Mouse (Mus musculus) lung, embryonic 14.5 days (tissue): ENCODE measurements around the gene Sos1. TPM values are rescaled to one million over a fixed set of nuclear protein-coding genes. Genes with fewer than 3 reads are reported as not detected.

Source experiments
- ATAC-seq: fragments of 200-750 bp; cut with Nextera tagmentation; 2 replicates; pipeline ENCODE4 v1.8.0; 2017; ENCODE audit warnings: mild to moderate bottlenecking, moderate TSS enrichment, moderate library complexity; ENCODE audit not compliant: insufficient read depth
- DNase-seq: peaks from one replicate; pipeline ENCODE4 v3.0.0-alpha.2; 2015
- H3K27ac ChIP-seq: fragments of 300-500 bp; sonication (generic); 2 replicates; pipeline ENCODE4 v1.5.1; 2014; ENCODE audit warnings: low read depth, mild to moderate bottlenecking, moderate library complexity
- H3K27me3 ChIP-seq: fragments of 300-500 bp; sonication (generic); 2 replicates; pipeline ENCODE4 v1.6.1; 2014; ENCODE audit warnings: low read length, control low read depth; ENCODE audit not compliant: insufficient read depth
- H3K36me3 ChIP-seq: fragments of 300-500 bp; sonication (generic); 2 replicates; pipeline ENCODE4 v1.6.1; 2014; ENCODE audit warnings: control low read depth; ENCODE audit not compliant: insufficient read depth
- H3K4me1 ChIP-seq: fragments of 300-500 bp; sonication (generic); 2 replicates; pipeline ENCODE4 v1.6.1; 2014; ENCODE audit warnings: antibody characterized with exemption, control low read depth; ENCODE audit not compliant: insufficient read depth
- H3K4me2 ChIP-seq: fragments of 300-500 bp; sonication (generic); 2 replicates; pipeline ENCODE4 v1.6.1; 2014; ENCODE audit warnings: mild to moderate bottlenecking
- H3K4me3 ChIP-seq: fragments of 300-500 bp; sonication (generic); 2 replicates; pipeline ENCODE4 v1.5.1; 2014; ENCODE audit warnings: low read depth, low read length
- H3K9ac ChIP-seq: fragments of 300-500 bp; sonication (generic); 2 replicates; pipeline ENCODE4 v1.6.1; 2014
- H3K9me3 ChIP-seq: fragments of 300-500 bp; sonication (generic); 2 replicates; pipeline ENCODE4 v1.6.1; 2016; ENCODE audit warnings: low read depth, low read length, control low read depth
- CTCF ChIP-seq: IDR thresholded peaks from 2 replicates; pipeline ENCODE4 v1.5.1; 2016; ENCODE audit warnings: antibody characterized with exemption, low read depth
- WGBS: fragments of 180-500 bp; shearing (Covaris S2); extraction: QIAGEN DNeasy Blood & Tissue Kit; methylation state at CpG from one replicate; pipeline ENCODE4 v1.1.7; 2014; 5-methylcytosine and 5-hydroxymethylcytosine counted together
- polyA plus RNA-seq: library from polyadenylated mRNA; unstranded; fragments of >200 nt; fragmentation: Nextera tagmentation; extraction: Ambion mirVana; gene quantifications from 2 replicates; pipeline ENCODE4 v1.2.1, GENCODE M21; 2014

Gene Sos1
- polyA plus RNA-seq, 1 experiment from 2014 or later: 8.5 TPM

- Histone ChIP-seq H3K9ac (no peak overlapping the region), H3K4me3 (no peak overlapping the region), H3K36me3 (peaks cover 18% of the 10 kb centered on the region), H3K4me1 (no peaks in the 10 kb centered on the region), H3K9me3 (no peaks in the 10 kb centered on the region), H3K27me3 (no peaks in the 10 kb centered on the region), H3K4me2 (no peak overlapping the region), H3K27ac (no peak overlapping the region)
- no peak for TF ChIP-seq CTCF
- DNase-seq (peak; percentile 11), ATAC-seq (no peak)
- WGBS: 64% methylated on average over 5 of the region's 5 CpGs
These were observed 53.4 kb downstream of the Sos1 start for GRCm38 (mm10) chr17:80426901-80427300.

DNA sequence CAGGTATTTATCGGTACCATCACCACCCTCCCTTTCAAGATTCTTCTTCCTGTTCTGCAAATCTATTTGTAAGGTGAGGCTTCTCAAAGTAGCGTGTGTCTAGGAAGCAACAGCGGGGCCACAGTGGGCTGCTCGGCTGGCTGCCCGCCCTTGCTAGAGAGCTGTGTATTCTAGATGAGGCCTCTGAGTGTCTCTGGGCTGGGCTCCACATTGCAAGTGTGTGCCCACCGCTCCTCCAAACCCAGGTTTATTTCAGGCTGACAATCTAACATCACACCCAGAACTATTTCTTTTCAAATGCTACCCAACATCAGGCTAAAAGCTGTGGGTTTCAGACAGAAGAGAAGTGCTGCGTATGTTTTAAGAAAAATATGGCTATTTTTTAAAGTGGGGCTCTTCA, 54.1 kb downstream of the Sos1 start:
- H3K9me3 ChIP-seq: no peaks in the 10 kb centered on the region
- no peak for ATAC-seq
- peaks cover 18% of the 10 kb centered on the region for H3K36me3 ChIP-seq
- DNase-seq: no peak
- H3K4me1 ChIP-seq: no peaks in the 10 kb centered on the region
- H3K9ac ChIP-seq: no peak overlapping the region
- H3K27me3 ChIP-seq: no peaks in the 10 kb centered on the region
- no peak overlapping the region for H3K4me2 ChIP-seq
- H3K4me3 ChIP-seq: no peak overlapping the region
- 84% methylated on average over 7 of the region's 7 CpGs for WGBS
- H3K27ac ChIP-seq: no peak overlapping the region
- no peak for TF ChIP-seq CTCF

DNA sequence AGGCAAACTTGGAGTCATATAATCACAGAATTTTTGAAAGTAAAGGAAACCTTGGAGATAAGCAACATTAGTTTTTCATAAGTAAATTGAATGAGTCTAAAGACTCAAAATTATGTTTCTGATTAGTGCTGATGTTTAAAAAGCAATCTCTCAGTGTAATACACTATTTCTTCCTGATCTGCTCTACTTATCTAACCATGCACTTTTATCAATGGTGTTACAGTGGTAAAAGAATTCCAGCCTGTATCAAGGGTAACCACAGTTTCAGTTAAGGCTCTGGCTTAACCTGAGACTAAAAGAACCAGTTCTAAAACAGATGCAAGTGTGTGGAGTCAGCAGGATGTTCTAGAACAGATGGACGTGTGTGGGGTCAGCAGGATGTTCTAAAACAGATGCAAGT, 59.3 kb downstream of the Sos1 start:
- DNase-seq (no peak), ATAC-seq (no peak)
- WGBS: 85% methylated on average over 1 of the region's 1 CpGs
- Histone ChIP-seq H3K27ac (no peak overlapping the region), H3K4me2 (no peak overlapping the region), H3K36me3 (peaks cover 53% of the 10 kb centered on the region), H3K9ac (no peak overlapping the region), H3K27me3 (no peaks in the 10 kb centered on the region), H3K4me3 (no peak overlapping the region), H3K4me1 (no peaks in the 10 kb centered on the region), H3K9me3 (no peaks in the 10 kb centered on the region)
- no peak for TF ChIP-seq CTCF

- no peak for TF ChIP-seq CTCF
- H3K36me3 ChIP-seq: peaks cover 69% of the 10 kb centered on the region
- WGBS: 80% methylated on average over 10 of the region's 10 CpGs
These were observed 61.6 kb downstream of the Sos1 start for GRCm38 (mm10) chr17:80418572-80419210.

GRCm38 (mm10) chr17:80411182-80411581, 69.1 kb downstream of the Sos1 start:
- ATAC-seq (no peak), DNase-seq (peak; percentile 14)
- WGBS: 71% methylated on average over 1 of the region's 1 CpGs
- H3K27me3 ChIP-seq: no peaks in the 10 kb centered on the region
- H3K27ac ChIP-seq: no peak overlapping the region
- H3K36me3 ChIP-seq: peaks cover 76% of the 10 kb centered on the region
- no peaks in the 10 kb centered on the region for H3K4me1 ChIP-seq
- TF ChIP-seq CTCF: peak; percentile 50
- no peak overlapping the region for H3K4me3 ChIP-seq
- no peak overlapping the region for H3K9ac ChIP-seq
- H3K9me3 ChIP-seq: no peaks in the 10 kb centered on the region
- no peak overlapping the region for H3K4me2 ChIP-seq

More at GRCm38 (mm10) chr17:80418572-80419210, 61.6 kb downstream of the Sos1 start:
- Histone ChIP-seq H3K4me1 (no peaks in the 10 kb centered on the region), H3K27ac (no peak overlapping the region), H3K4me2 (no peak overlapping the region), H3K9ac (no peak overlapping the region), H3K27me3 (no peaks in the 10 kb centered on the region), H3K9me3 (no peaks in the 10 kb centered on the region), H3K4me3 (no peak overlapping the region)
- DNase-seq (no peak), ATAC-seq (no peak)

- Histone ChIP-seq H3K27me3 (no peaks in the 10 kb centered on the region), H3K9ac (no peak overlapping the region), H3K27ac (no peak overlapping the region), H3K4me1 (no peaks in the 10 kb centered on the region), H3K36me3 (peaks cover 33% of the 10 kb centered on the region), H3K4me3 (no peak overlapping the region), H3K9me3 (no peaks in the 10 kb centered on the region), H3K4me2 (no peak overlapping the region)
- WGBS: 91% methylated on average over 7 of the region's 7 CpGs
- TF ChIP-seq CTCF: no peak
- ATAC-seq: no peak
- DNase-seq: no peak
These were observed 82.0 kb downstream of the Sos1 start for GRCm38 (mm10) chr17:80398243-80398642.

DNA sequence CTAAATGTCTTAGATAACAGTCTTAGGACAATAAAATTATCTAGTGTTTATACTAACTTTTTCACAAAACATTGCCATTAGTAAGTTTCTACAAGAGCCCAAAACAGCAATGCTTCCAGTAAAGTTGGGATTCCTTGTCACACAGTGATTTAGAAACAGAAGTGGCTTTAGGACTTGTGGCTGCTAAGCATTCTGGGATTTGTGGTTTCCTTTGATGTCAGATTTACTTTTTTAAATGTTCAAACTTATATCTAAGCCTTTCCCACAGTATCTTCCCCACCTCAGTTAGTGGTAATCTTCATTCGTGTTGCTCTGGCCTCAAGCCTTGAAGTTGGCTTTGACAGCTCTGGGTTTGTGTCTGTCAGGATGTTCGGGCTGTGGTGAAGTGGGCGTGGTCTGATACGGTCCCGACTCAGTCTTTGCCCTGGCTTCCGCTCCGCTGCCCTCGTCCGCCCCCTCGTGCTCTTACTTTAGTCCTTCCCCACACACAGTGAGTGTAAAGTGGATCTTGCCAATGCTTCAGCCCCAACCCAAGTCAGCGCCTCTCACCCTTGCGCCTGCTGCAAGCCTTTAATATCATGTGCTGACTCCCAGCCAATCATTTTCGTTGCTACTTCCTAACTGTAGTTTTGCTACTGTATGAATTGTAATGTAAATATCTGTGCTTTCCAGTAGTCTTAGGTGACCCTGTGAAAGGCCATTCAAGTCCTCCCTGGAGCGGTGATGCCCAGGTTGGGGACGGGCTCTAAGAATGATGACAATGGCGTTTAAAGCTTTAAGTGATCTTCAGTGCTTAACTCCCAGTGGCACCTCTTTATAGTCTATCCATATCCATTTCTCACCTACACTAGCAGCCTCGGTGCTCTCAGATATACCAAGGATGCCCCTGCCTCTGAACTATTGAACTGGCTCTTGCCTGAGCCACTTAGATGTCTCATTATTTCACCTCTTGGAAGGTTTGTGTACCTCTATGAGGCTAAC, 88.5 kb downstream of the Sos1 start:
- H3K4me3 ChIP-seq: peak overlapping the region; percentile 33
- peak overlapping the region; percentile 62 for H3K4me2 ChIP-seq
- peak; percentile 55 for TF ChIP-seq CTCF
- H3K27ac ChIP-seq: no peak overlapping the region
- H3K4me1 ChIP-seq: no peaks in the 10 kb centered on the region
- no peaks in the 10 kb centered on the region for H3K27me3 ChIP-seq
- H3K9me3 ChIP-seq: no peaks in the 10 kb centered on the region
- DNase-seq (peak; percentile 84), ATAC-seq (peak; percentile 96)
- 0 out of 2 replicates have a peak, but pooled peaks cover 3% of the 10 kb centered on the region for H3K36me3 ChIP-seq
- WGBS: 9% methylated on average over 17 of the region's 17 CpGs
- H3K9ac ChIP-seq: peak overlapping the region; percentile 22
